Mouse (Mus musculus) lung, postnatal 36 days (tissue): ENCODE measurements around the gene Ccnq.

Source experiments
- DNase-seq: peaks from one replicate; pipeline ENCODE4 v3.0.0; 2022; ENCODE audit warnings: mixed read lengths

Ccnq gene

GRCm38 (mm10) chr11:78750885-78751842 is at the start of gene Ccnq:
Gene Ccnq, minus strand, starts transcription at chr11:78751729.
- peak; percentile 78 for DNase-seq

GRCm38 (mm10) chr11:78801094-78801493 is 49.6 kb upstream of the Ccnq start:
- no peak for DNase-seq

GRCm38 (mm10) chr11:78796072-78796729 is 44.7 kb upstream of the Ccnq start:
- DNase-seq, result no peak

DNA sequence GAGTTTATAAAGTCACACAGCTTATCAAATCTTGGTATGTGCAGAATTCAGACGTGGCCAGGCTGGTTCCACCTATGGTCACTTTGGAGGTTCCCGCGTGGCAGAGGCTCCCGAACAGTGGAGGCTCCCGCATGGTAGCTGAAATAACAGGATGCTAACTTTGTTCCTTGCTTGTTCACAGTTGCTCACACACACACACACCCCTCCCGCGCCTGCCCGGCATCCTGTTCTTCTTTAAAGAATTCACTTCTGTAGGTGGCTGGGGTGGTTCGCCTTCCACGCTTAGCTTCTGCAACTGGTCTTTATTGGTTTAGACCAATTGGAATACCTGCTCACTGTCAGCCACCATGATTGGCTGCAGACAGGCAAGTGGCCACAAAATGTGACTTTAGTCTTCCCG is 41.6 kb upstream of the Ccnq start:
- DNase-seq, result no peak

- no peak for DNase-seq
Observed at GRCm38 (mm10) chr11:78792465-78792864, 40.9 kb upstream of the Ccnq start.

- no peak for DNase-seq
Observed at GRCm38 (mm10) chr11:78792055-78792454, 40.5 kb upstream of the Ccnq start.

DNA sequence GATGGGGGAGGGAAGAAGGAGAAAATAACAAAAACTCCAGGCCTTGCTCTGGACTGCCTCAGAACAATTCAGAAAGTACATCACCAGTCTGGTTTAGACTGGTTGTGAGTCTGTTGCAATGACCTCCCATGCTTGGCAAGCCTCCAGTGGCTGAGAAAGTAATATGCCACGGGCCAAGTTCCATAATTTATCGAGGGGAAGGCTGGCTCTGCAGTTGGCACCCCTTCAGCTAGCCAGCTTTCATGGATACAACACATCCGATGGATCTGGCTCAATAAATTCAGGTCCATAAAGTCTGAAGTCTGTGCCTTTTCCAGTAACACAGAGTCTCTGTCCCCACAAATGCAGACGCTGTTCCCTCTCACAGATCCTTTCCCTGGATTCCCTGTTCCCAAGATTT is 40.1 kb upstream of the Ccnq start:
- peak; percentile 80 for DNase-seq

DNA sequence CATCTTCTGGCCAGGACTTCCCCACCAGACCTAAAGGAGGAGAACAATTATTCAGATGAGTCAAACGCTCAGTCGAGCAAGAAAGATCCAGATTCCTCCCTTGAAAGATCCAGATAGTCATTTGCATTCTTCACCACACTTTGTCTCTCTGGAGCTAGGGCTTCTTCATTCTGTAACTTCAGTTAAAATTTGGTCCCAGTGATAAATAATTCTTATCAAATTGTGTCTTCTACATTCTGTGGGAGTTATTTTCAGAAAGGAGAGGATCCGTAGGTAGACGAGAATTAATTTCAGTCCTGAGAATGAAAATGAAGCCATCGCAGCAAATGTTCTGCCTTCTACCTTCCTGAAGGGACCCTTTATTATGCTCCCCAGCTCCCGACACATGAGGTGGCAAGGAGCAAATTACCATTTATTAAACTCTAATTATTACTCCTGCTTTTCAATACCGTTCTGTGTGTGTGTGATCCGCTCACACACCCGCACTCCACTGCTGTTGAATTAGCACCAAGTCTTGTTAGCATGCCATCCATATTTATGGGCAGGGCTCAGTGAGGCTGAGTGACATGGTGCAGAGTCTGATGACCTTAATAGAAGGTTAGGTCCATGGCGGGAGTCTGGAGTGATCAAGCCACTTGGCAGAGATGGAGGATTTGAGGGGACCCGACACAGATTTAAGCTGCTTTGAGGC is 38.0 kb upstream of the Ccnq start:
- no peak for DNase-seq

DNA sequence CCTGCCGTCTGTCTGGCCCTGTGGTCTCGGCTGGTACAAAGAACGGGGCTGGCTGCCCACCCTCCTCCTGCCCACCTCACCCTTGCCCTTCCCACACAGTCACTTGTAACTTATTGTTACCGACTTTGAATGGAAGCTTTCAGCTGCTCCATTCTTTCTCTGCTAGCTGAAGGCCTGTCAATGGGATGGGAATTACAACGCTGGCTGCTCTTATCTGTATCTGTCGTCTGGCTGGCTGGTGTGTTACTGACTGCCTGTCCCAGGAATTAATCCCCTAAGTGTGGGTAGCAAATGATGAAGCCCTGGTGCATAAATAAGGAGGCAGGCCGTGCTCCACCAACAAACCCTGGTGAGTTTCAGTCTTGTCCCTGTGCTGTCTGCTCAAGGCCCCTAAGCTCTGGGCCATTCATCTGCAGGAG is 34.5 kb upstream of the Ccnq start:
- no peak for DNase-seq

GRCm38 (mm10) chr11:78782791-78783347 is 31.3 kb upstream of the Ccnq start:
- DNase-seq, result no peak

GRCm38 (mm10) chr11:78782326-78782725 is 30.8 kb upstream of the Ccnq start:
- no peak for DNase-seq

DNA sequence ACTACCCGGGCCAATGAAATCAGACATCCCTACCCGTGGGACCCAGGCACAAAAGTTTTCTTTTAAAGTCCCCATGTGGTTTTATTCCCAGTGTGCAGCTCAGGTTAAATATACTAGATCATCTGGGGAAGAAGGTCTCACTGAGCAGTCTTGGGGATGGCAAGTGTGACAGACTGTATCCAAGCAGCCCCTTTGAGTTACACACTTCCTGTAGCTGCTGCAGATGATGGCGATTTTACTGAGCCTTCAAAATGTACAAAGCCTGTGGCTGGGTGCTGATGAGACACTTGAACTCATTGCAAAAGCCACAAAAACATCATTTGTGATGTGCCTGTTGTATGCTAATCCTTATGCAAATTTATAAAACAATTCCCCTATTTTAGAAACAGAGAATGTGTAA is 29.0 kb upstream of the Ccnq start:
- DNase-seq, result no peak

DNA sequence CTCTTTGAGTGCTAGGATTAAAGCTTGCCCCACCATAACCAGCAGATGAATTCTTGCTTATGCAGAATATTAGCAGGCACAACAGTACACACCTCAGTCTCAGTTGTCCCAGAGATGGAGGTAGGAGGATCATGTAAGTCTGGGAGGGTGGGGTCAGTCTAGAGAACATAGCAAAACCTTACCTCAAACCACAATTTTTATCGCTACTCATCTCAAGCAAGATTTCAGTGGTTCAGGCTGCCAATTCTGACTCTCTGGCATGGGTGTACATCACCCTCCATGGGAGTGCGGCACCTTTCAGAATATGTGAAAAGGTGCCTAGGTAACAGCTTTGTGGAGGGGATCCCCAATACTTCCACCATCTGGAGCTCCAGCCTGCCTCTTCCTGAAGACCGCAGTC is 28.5 kb upstream of the Ccnq start:
- no peak for DNase-seq

DNA sequence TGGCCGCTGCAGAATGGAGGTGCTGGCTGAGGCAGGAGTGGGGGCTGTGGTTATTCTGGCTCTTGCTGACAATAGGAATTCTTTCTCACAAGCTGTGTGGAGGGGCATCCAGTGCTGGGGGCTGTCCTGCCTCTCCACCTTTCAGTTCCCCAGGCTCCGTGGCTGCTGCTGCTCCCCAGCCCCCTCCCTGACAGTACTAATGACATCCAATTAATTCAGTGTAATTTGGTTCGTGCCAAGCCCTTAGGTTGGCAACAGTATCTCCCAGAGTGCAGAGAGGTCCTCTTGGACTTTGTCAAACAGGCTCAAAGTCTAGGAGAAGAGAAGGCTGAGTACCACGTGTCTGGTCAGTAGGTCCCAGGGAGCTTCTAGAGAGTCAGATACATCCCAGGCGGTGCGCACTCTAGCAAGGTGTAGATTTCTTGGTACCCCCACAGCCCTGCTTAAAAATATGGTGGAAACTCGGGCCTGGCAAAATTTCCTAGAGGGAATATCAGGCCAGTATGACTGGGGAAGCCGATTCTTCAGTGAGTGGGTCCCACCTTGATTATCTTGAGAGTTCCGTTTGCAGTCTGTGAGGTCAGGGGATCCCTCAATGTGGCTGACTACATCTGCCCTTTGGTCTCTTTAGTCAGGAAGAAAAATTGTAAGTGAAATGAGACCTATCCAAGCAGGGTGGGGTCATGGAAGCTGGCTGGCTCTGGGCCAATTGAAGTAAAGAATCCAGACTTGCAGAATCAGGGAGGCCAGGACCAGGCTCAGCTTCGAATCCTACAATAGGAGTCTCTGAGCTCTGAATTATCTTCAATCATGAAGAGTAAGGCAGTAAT is 26.5 kb upstream of the Ccnq start:
- no peak for DNase-seq

DNA sequence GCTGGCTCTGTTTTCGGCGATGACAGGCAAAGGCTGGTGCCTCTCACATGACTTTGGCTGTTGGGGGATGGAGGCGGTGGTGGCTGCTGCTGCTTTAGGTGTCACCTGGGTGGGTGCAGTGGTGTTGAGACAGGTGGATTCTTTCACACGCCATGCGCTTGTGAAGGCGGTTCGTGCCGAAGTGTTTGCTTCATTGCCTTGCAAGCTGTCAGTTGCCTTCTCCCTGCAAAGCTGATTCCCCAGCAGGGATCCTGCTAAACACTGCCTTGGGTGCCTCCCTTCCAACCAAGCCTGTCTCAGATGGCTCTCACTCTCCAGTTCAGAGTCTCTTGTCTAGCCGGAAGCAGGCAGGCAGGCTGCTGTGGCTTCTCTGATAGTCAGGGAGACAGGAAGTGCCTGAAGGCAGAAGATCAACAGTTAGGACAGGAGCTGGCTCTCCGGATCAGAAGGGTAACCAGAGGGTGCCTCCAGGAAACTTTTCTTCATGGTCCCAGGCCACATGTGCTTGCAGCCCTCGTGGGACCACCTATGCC is 20.3 kb upstream of the Ccnq start:
- DNase-seq, result peak; percentile 43

- DNase-seq, result no peak
Observed at GRCm38 (mm10) chr11:78770436-78770835, 18.9 kb upstream of the Ccnq start.

- DNase-seq, result no peak
Observed at GRCm38 (mm10) chr11:78768778-78769177, 17.2 kb upstream of the Ccnq start.

GRCm38 (mm10) chr11:78766069-78766830 is 14.7 kb upstream of the Ccnq start:
- DNase-seq, result no peak

- peak; percentile 13 for DNase-seq
Observed at GRCm38 (mm10) chr11:78764820-78765219, 13.3 kb upstream of the Ccnq start.

GRCm38 (mm10) chr11:78764304-78764703 is 12.8 kb upstream of the Ccnq start:
- no peak for DNase-seq

- no peak for DNase-seq
Observed at GRCm38 (mm10) chr11:78762201-78762600, 10.7 kb upstream of the Ccnq start.
